Mouse (Mus musculus): Measurements from ENCODE around the gene Coq8b. TPM values are rescaled to one million over a fixed set of nuclear protein-coding genes. Genes with fewer than 3 reads are reported as not detected.
"Not testable (repeated sequence)": the region's sequence is repeated elsewhere in the genome, so short reads cannot be mapped to it uniquely, and the experiment has no call there.

Gene Coq8b
- polyA plus RNA-seq, 1 experiment from 2014 or later: 26.9 TPM

GRCm38 (mm10) chr7:27233300-27233699, 477 bp downstream of the Coq8b start:
- no peaks in the 10 kb centered on the region for H3K9me3 ChIP-seq
- peak; percentile 44 for ATAC-seq (replicated peaks)
- H3K27me3 ChIP-seq (replicated peaks): no peaks in the 10 kb centered on the region
- no peaks in the 10 kb centered on the region for H3K36me3 ChIP-seq (replicated peaks)
- H3K27ac ChIP-seq: peak overlapping the region; percentile 81
- H3K4me3 ChIP-seq: peak overlapping the region; percentile 52
- peak overlapping the region; percentile 78 for H3K4me2 ChIP-seq
- H3K4me1 ChIP-seq: peaks cover 17% of the 10 kb centered on the region
- WGBS: 0% methylated on average over 6 of the region's 6 CpGs
- H3K9ac ChIP-seq: peak overlapping the region; percentile 49

DNA sequence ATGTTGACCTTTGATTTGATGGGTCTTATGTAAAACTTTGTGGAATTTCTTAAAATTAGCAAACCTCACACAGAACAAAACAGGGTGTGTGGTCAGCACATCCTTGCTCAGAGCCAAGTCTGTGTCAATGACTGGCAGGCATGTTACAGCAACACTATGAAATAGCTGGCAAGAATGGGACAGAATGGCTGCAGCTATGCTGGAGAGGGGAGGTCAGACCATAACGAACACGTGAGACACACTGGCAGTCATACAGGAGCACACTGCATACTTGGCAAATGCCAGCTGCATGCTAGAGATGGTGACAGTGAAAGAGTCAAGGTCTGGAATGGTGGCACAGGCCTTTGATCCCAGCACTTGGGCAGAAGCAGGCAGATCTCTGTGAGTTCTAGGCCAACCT, 2.9 kb downstream of the Coq8b start:
- Histone ChIP-seq H3K4me3 (no peak overlapping the region), H3K36me3 (replicated peaks) (0 out of 2 replicates have a peak, but pooled peaks cover 3% of the 10 kb centered on the region), H3K9ac (no peak overlapping the region), H3K9me3 (no peaks in the 10 kb centered on the region), H3K4me1 (peaks cover 12% of the 10 kb centered on the region), H3K27ac (no peak overlapping the region), H3K27me3 (replicated peaks) (no peaks in the 10 kb centered on the region), H3K4me2 (no peak overlapping the region)
- no peak for ATAC-seq (replicated peaks)
- 93% methylated on average over 2 of the region's 2 CpGs for WGBS

- Histone ChIP-seq H3K36me3 (replicated peaks) (0 out of 2 replicates have a peak, but pooled peaks cover 5% of the 10 kb centered on the region), H3K9ac (no peak overlapping the region), H3K4me3 (no peak overlapping the region), H3K4me2 (no peak overlapping the region), H3K27ac (no peak overlapping the region), H3K9me3 (no peaks in the 10 kb centered on the region), H3K27me3 (replicated peaks) (no peaks in the 10 kb centered on the region), H3K4me1 (peaks cover 12% of the 10 kb centered on the region)
- WGBS: 89% methylated on average over 2 of the region's 2 CpGs
- ATAC-seq (replicated peaks): no peak
Observed at GRCm38 (mm10) chr7:27237527-27237926, 4.7 kb downstream of the Coq8b start.

GRCm38 (mm10) chr7:27238568-27238967, 5.7 kb downstream of the Coq8b start:
- no peaks in the 10 kb centered on the region for H3K9me3 ChIP-seq
- H3K4me2 ChIP-seq: no peak overlapping the region
- peaks cover 8% of the 10 kb centered on the region for H3K4me1 ChIP-seq
- ATAC-seq (replicated peaks): no peak
- no peak overlapping the region for H3K9ac ChIP-seq
- no peak overlapping the region for H3K4me3 ChIP-seq
- H3K27me3 ChIP-seq (replicated peaks): no peaks in the 10 kb centered on the region
- H3K27ac ChIP-seq: no peak overlapping the region
- peaks cover 10% of the 10 kb centered on the region; the same call in 1 of the 2 replicates for H3K36me3 ChIP-seq (replicated peaks)
- WGBS: 92% methylated on average over 5 of the region's 5 CpGs

DNA sequence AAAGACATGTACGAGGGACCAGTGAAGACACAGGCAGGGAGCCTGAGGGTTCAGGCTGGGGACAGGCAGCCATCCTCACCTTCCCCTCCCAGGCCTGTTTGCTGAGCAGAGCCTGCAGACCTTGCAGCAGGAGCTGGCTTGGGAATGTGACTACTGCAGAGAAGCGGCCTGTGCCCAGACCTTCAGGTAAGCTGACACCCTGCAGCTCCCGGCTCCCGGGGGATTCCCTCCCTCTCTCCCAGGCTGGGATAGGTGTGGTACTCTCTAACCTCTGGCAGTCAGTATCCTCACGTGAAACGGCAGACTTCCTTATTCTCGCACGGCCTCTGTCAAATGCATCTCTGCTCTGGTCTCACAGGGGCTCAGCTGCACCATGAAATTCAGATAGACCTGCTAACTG, 10.4 kb downstream of the Coq8b start:
- 75% methylated on average over 8 of the region's 8 CpGs for WGBS
- Histone ChIP-seq H3K27me3 (replicated peaks) (no peaks in the 10 kb centered on the region), H3K4me2 (no peak overlapping the region), H3K36me3 (replicated peaks) (peaks cover 13% of the 10 kb centered on the region; the same call in 1 of the 2 replicates), H3K9me3 (no peaks in the 10 kb centered on the region), H3K4me1 (no peaks in the 10 kb centered on the region), H3K27ac (no peak overlapping the region), H3K9ac (no peak overlapping the region), H3K4me3 (no peak overlapping the region)
- ATAC-seq (replicated peaks): no peak

DNA sequence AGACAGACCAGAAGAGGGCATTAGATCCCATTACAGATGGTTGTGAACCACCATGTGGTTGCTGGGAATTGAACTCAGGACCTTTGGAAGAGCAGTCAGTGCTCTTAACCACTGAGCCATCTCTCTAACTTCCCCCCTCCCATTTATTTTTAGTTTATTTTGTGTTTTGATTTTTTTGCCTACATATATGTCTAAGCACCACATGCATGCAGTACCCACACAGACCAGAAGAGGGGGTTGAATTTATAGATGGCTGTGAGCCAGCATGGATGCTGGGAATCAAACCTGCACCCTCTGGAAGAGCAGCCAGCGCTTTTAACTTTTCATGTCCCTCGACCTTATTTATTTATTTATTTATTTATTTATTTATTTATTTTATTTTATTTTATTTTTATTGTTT, 11.3 kb downstream of the Coq8b start:
- not testable (repeated sequence) for H3K4me3 ChIP-seq; H3K9me3 ChIP-seq; H3K4me2 ChIP-seq; ATAC-seq (replicated peaks); H3K4me1 ChIP-seq; H3K27me3 ChIP-seq (replicated peaks); H3K27ac ChIP-seq; H3K9ac ChIP-seq
- H3K36me3 ChIP-seq (replicated peaks): peaks cover 13% of the 10 kb centered on the region; the same call in 1 of the 2 replicates
- WGBS: 82% methylated on average over 2 of the region's 2 CpGs

DNA sequence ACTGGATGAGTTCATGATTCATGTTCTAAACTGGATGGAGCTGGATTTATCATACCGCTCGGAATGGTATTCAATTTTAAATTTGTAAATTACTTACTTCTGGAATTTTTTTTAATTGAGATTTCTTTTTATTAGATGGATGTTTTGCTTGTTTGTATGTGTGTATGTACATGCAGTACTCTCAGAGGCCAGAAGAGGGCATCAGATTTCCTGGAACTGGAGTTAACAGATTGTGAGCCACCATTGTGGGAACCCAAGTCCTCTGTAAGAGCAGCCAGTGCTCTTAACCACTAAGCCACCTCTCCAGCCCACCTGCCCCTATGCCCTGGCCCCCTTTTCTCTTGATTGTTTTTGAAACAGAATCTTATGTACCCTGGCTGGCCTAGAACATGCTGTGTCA, 16.3 kb downstream of the Coq8b start:
- no peak overlapping the region for H3K4me2 ChIP-seq
- H3K9me3 ChIP-seq: no peaks in the 10 kb centered on the region
- no peak overlapping the region for H3K27ac ChIP-seq
- H3K4me3 ChIP-seq: no peak overlapping the region
- H3K4me1 ChIP-seq: no peaks in the 10 kb centered on the region
- WGBS: 90% methylated on average over 2 of the region's 2 CpGs
- H3K27me3 ChIP-seq (replicated peaks): no peaks in the 10 kb centered on the region
- H3K36me3 ChIP-seq (replicated peaks): no peaks in the 10 kb centered on the region; the same call in 1 of the 2 replicates
- H3K9ac ChIP-seq: no peak overlapping the region
- ATAC-seq (replicated peaks): no peak

DNA sequence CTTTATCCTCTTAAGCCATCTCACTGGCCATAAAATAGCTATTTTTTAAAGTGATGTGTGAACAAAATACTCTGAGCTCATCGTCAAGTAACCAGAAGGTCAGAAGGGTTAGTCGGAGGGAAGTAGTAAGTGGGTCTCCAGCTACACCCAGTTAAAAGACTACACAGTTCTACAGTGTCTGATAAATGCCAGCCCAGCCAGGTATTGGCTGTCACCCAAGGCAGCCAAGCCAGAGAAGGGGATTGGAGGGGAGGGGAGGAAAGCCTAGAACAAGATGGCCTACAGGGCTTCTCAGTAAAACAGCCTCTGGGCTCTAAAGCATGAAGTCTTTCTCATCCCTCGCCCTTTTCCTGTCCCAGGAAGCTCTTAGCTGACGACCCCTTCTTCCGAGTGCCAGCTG, 17.1 kb downstream of the Coq8b start:
- H3K4me1 ChIP-seq: no peaks in the 10 kb centered on the region
- no peaks in the 10 kb centered on the region; the same call in 1 of the 2 replicates for H3K36me3 ChIP-seq (replicated peaks)
- H3K27me3 ChIP-seq (replicated peaks): no peaks in the 10 kb centered on the region
- no peak overlapping the region for H3K4me2 ChIP-seq
- H3K9me3 ChIP-seq: no peaks in the 10 kb centered on the region
- no peak overlapping the region for H3K27ac ChIP-seq
- no peak overlapping the region for H3K9ac ChIP-seq
- 82% methylated on average over 5 of the region's 5 CpGs for WGBS
- no peak overlapping the region for H3K4me3 ChIP-seq
- ATAC-seq (replicated peaks): no peak

- Histone ChIP-seq H3K4me3 (no peak overlapping the region), H3K27me3 (replicated peaks) (no peaks in the 10 kb centered on the region), H3K9me3 (no peaks in the 10 kb centered on the region), H3K36me3 (replicated peaks) (no peaks in the 10 kb centered on the region), H3K4me2 (no peak overlapping the region), H3K4me1 (no peaks in the 10 kb centered on the region), H3K27ac (no peak overlapping the region), H3K9ac (no peak overlapping the region)
- ATAC-seq (replicated peaks): no peak
- 89% methylated on average over 6 of the region's 6 CpGs for WGBS
Observed at GRCm38 (mm10) chr7:27251946-27252345, 19.1 kb downstream of the Coq8b start.

DNA sequence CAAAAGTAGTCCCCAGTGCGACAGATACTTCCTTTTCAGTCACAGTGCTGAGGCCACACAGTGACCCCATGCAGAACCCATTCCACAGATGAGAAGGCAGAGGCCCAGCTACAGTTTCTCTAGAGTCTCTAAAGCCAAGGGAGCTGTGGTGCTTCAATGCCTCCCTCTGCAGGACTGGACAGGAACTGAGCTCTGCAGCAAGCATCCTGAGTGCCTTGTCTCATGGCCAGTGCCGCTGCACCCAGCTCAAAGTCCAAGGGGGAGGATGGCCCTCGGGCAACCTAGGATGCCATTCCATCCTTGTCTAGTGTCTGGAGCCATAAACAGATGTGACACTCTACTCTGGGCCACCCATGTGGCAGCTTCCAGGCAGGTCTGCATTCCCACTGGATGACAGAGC, 22.9 kb downstream of the Coq8b start:
- Histone ChIP-seq H3K4me2 (no peak overlapping the region), H3K9ac (no peak overlapping the region), H3K4me1 (peaks cover 16% of the 10 kb centered on the region), H3K4me3 (no peak overlapping the region), H3K36me3 (replicated peaks) (no peaks in the 10 kb centered on the region), H3K27me3 (replicated peaks) (no peaks in the 10 kb centered on the region), H3K27ac (no peak overlapping the region), H3K9me3 (no peaks in the 10 kb centered on the region)
- 78% methylated on average over 3 of the region's 3 CpGs for WGBS
- no peak for ATAC-seq (replicated peaks)

DNA sequence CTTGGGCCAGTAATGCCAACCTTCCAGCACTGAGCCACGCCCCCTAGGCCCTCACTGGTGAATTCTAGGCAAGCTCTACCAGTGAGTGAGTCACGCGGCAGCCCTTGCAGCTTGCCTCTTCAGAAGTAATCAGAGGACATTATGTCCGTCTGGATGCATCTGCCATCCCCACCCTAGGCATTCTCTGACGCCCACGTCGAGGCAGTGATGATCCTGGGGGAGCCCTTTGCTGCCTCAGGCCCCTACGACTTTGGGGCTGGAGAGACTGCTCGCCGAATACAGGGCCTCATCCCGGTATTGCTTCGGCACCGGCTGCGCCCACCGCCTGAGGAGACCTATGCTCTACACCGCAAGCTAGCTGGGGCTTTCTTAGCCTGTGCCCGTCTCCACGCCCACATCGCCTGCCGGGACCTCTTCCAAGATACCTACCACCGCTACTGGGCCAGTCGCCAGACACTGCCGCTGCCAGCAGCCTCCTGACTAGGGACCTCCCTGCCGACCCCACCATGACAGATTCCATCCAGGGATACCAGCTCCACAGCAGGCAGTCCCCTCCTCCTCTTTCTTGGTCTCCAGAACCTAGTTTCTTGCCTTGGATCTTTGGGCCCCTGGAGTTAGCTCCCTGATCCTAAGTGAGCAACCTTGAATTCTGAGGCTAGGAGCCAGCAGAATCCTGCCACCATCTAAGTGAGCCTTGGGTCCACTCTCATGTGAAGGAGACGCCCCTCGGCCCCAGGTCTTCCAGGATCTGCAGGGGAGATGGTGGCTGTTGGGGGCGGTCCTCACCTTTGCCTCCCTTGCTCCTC, 24.4 kb downstream of the Coq8b start:
- Histone ChIP-seq H3K4me1 (peaks cover 31% of the 10 kb centered on the region), H3K9me3 (no peaks in the 10 kb centered on the region), H3K27ac (peak overlapping the region; percentile 66), H3K27me3 (replicated peaks) (no peaks in the 10 kb centered on the region), H3K9ac (no peak overlapping the region), H3K4me3 (peak overlapping the region; percentile 12; the same call in 1 of the 2 replicates), H3K4me2 (peak overlapping the region; percentile 86), H3K36me3 (replicated peaks) (no peaks in the 10 kb centered on the region)
- 9% methylated on average over 27 of the region's 27 CpGs for WGBS
- ATAC-seq (replicated peaks): no peak

DNA sequence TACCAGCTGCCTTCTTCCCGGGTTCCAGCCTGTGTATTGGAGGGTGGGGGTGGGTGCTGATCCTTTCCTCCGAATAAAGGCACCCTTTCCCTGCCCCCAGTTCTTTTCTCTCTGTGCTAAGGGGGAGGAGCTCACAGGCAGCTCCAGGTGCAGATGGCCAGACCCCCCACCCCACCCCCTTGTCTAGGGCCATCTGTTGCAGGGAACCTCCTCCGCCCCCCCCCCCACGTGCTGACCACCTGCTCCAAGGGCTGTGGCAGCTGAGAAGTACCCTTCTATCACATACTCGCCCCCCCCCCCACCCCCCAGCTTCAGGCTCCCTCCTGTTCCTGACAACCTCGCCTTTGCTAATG, 25.0 kb downstream of the Coq8b start:
- H3K4me1 ChIP-seq: peaks cover 31% of the 10 kb centered on the region
- H3K36me3 ChIP-seq (replicated peaks): no peaks in the 10 kb centered on the region; the same call in 1 of the 2 replicates
- ATAC-seq (replicated peaks): peak; percentile 10
- H3K4me2 ChIP-seq: peak overlapping the region; percentile 86
- peak overlapping the region; percentile 93 for H3K27ac ChIP-seq
- no peaks in the 10 kb centered on the region for H3K27me3 ChIP-seq (replicated peaks)
- H3K9ac ChIP-seq: no peak overlapping the region; the same call in 1 of the 2 replicates
- 0% methylated on average over 3 of the region's 6 CpGs for WGBS
- H3K9me3 ChIP-seq: no peaks in the 10 kb centered on the region
- H3K4me3 ChIP-seq: peak overlapping the region; percentile 83; the same call in 1 of the 2 replicates
